Comparison of ENCODE assay signal across 8 mouse cellular contexts in the genomic region with DNA sequence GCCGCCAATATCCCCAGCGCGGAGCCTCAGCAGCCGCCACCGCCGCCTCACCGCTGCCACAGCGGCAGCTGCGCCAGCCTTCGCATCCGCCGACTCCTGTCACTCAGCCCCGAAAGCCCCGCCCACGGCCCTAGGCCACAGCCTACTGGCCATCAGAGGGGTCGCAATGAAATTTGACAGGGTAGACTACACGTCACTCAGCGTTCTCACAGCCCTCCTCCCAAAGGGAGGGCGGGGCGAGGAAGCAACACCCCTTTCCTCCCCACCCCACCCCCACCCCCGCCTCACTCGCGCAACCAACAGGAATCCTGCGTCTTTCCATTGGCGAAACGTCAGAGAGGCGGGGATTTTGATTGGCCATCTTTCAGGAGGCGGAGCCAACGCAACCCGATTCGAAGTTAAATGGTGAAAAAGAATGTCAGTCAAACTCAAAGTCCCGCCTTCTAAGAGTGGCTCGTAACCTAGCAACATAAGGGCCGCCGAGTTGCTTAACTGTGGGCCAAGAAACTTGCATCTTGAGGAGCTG. TPM values are rescaled to one million over a fixed set of nuclear protein-coding genes. Genes with fewer than 3 reads are reported as not detected.
DNase-seq lines count a peak whose midpoint lies in the region; ATAC-seq lines count a peak whose summit lies in the region.

A gene (minus strand): TSS at position 105 of the 526 bp plus-strand sequence.
A gene (plus strand): TSS at position 448 of the 526 bp plus-strand sequence.

- ATAC-seq in common myeloid progenitor, adult 5-6 weeks (replicated peaks; ENCODE audit: low read depth, poor library complexity, severe bottlenecking) = peak; percentile 89
- ATAC-seq in megakaryocyte progenitor cell, adult 5-6 weeks (replicated peaks; ENCODE audit: poor library complexity) = peak; percentile 83

- peak; percentile 99 for DNase-seq in ZHBTc4 (ENCODE audit: low read depth, low spot score)
- DNase-seq in gastrocnemius, adult 8-10 months (ENCODE audit: low spot score in 2 of 2) = peak; percentile 98 to 99
- peak; percentile 100 for DNase-seq in induced T-regulatory cell, adult 2 months (ENCODE audit: low read depth)
- peak; percentile 98 to 99 for DNase-seq in left cerebral cortex, adult 9 months (ENCODE audit: low spot score in 2 of 2)
- DNase-seq in right cerebral cortex, postnatal 14 days = peak; percentile 99
- peak; percentile 98 for DNase-seq in urinary bladder, postnatal 36 days (ENCODE audit: low spot score in 2 of 2)

RNA-seq across cellular contexts. Expression of the first gene that starts in this region (rescaled TPM):
- 15.2 and 18.1 TPM in 2 replicates for total RNA-seq in common myeloid progenitor, adult 5-6 weeks (2017)
- total RNA-seq in gastrocnemius, adult 8-10 months (2022) = 10 to 100 TPM; 39.3 to 42.7 (median 41.5) TPM
- 37.0 and 38.8 TPM in 2 replicates for total RNA-seq in megakaryocyte progenitor cell, adult 5-6 weeks (2015)
- 15.7 and 17.7 TPM in 2 replicates for total RNA-seq in megakaryocyte progenitor cell, adult 5-6 weeks (2017)

RNA-seq across cellular contexts. Expression of the second gene that starts in this region (rescaled TPM):
- total RNA-seq in common myeloid progenitor, adult 5-6 weeks (2017) = 0.96 and 0.97 TPM in 2 replicates
- total RNA-seq in gastrocnemius, adult 8-10 months (2022) = not detected
- total RNA-seq in megakaryocyte progenitor cell, adult 5-6 weeks (2015) = not detected in 2 replicates
- 0.81 and 1.1 TPM in 2 replicates for total RNA-seq in megakaryocyte progenitor cell, adult 5-6 weeks (2017)

Comparison
In these comparisons a context has a peak if more than half of its experiments do, and no peak if none do; other contexts are left out.
1. Peak in every context shown above with its lines: DNase-seq and ATAC-seq.